Mouse (Mus musculus): ENCODE data around the gene Arap1.

DNA sequence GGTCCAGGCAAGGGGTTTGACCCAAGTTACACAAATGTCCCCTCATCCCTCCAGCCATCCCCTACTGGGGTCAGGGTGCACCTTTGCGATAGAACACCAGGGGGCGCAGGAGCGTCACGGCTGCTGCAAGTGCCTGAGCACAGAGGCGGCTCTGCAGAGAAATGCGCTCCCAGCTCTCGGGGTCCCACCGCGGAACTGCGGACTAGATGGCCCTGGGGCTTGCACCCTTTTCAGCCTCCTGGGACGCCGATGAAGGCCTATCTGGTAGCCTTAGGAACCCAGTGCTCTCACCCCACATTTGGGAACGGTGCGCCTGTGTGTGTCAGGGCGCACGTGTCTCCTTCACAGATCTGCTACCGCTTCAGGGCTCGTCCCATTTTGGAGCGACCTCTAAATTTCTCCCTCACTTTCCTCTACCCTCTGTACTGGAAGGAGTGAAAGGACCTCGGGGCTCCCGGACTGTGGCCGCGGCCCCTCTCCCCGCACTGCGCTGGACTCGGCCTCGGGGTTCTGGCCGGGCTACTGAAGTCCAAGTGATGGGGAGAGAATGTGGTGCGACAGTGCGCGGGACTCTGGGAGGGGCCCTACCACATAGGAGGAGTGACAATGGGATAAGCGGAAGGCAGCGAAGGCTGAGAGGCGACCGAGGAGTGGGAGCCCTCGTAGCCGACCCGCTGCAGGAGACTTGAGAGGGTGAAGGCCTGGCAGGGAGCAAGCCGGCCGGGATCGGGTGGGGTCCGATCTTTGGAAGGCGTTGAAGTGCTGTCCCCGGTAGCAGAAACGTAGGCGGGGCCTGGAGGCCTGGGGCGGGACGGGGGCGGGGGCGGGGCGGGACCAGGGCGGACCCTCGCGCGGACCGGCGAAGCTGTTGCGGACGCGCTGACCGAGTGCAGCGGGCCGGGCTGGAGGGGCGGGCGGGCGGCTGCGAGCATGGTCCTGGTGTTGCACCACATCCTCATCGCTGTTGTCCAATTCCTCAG, 102.8 kb downstream of the Arap1 start:
- peak; percentile 94 for TF ChIP-seq CTCF (IDR thresholded peaks at IDR 0.05; ENCODE audit: extremely low read depth, insufficient read depth, low read length)
- TF ChIP-seq POLR2A (IDR thresholded peaks at IDR 0.05; ENCODE audit: extremely low read depth, insufficient read depth, low read length) = no peak
